Mouse (Mus musculus) ovary, adult 18-20 months (tissue): Measurements from ENCODE around the gene Xdh.
A peak's percentile ranks its signal among the peaks of the same experiment; 100 is the strongest.

Source experiments
- DNase-seq: peaks from one replicate; pipeline ENCODE4 v3.0.0; 2022; ENCODE audit warnings: low spot score, mixed read lengths

The Xdh gene

GRCm38 (mm10) chr17:73950062-73950735, at the start of gene Xdh:
Xdh (minus strand) TSS chr17:73950196.
- DNase-seq = peak; percentile 65

- no peak for DNase-seq
Measured at GRCm38 (mm10) chr17:73995907-73996645, 46.1 kb upstream of the Xdh start.

GRCm38 (mm10) chr17:73991264-73991663, 41.3 kb upstream of the Xdh start:
- DNase-seq = no peak

GRCm38 (mm10) chr17:73986571-73986970, 36.6 kb upstream of the Xdh start:
- no peak for DNase-seq

- DNase-seq = no peak
Measured at GRCm38 (mm10) chr17:73985936-73986335, 35.9 kb upstream of the Xdh start.

GRCm38 (mm10) chr17:73984508-73984907, 34.5 kb upstream of the Xdh start:
- no peak for DNase-seq

GRCm38 (mm10) chr17:73982871-73983270, 32.9 kb upstream of the Xdh start:
- no peak for DNase-seq

GRCm38 (mm10) chr17:73976066-73976465, 26.1 kb upstream of the Xdh start:
- no peak for DNase-seq

GRCm38 (mm10) chr17:73972648-73973047, 22.7 kb upstream of the Xdh start:
- DNase-seq = no peak

GRCm38 (mm10) chr17:73971291-73971690, 21.3 kb upstream of the Xdh start:
- no peak for DNase-seq

GRCm38 (mm10) chr17:73970361-73971027, 20.5 kb upstream of the Xdh start:
- peak; percentile 45 for DNase-seq

- no peak for DNase-seq
Measured at GRCm38 (mm10) chr17:73964856-73965255, 14.9 kb upstream of the Xdh start.

- DNase-seq = no peak
Measured at GRCm38 (mm10) chr17:73962628-73963043, 12.6 kb upstream of the Xdh start.

GRCm38 (mm10) chr17:73961801-73962403, 11.9 kb upstream of the Xdh start:
- DNase-seq = no peak

- no peak for DNase-seq
Measured at GRCm38 (mm10) chr17:73960745-73961144, 10.7 kb upstream of the Xdh start.

GRCm38 (mm10) chr17:73952103-73952521, 2.1 kb upstream of the Xdh start:
- DNase-seq = no peak

- DNase-seq = no peak
Measured at GRCm38 (mm10) chr17:73950970-73951369, 974 bp upstream of the Xdh start.

- no peak for DNase-seq
Measured at GRCm38 (mm10) chr17:73949498-73949897, 498 bp downstream of the Xdh start.

- no peak for DNase-seq
Measured at GRCm38 (mm10) chr17:73948801-73949200, 1.2 kb downstream of the Xdh start.

GRCm38 (mm10) chr17:73948039-73948438, 2.0 kb downstream of the Xdh start:
- DNase-seq = no peak

- no peak for DNase-seq
Measured at GRCm38 (mm10) chr17:73946856-73947255, 3.1 kb downstream of the Xdh start.

- DNase-seq = no peak
Measured at GRCm38 (mm10) chr17:73944661-73945060, 5.3 kb downstream of the Xdh start.
